Mouse (Mus musculus) kidney, adult 2 months (tissue): ENCODE data around the gene Slc4a1. TPM values are rescaled to one million over a fixed set of nuclear protein-coding genes. Genes with fewer than 3 reads are reported as not detected.

Experiments
- DNase-seq: peaks from one replicate; pipeline ENCODE4 v3.0.0; 2021
- H3K27ac ChIP-seq: fragments of 200-500 bp; 2 replicates; pipeline ENCODE4 v1.5.1; 2012; ENCODE audit warnings: low read depth, low read length, control low read depth, inconsistent platforms; ENCODE audit not compliant: insufficient read depth
- H3K27me3 ChIP-seq: fragments of 200-500 bp; replicated peaks from 2 replicates; pipeline ENCODE4 v1.6.1; 2012; ENCODE audit warnings: mild to moderate bottlenecking, moderate library complexity, low read length, inconsistent platforms; ENCODE audit not compliant: control insufficient read depth, insufficient read depth
- H3K36me3 ChIP-seq: fragments of 200-500 bp; 2 replicates; pipeline ENCODE4 v1.6.1; 2012; ENCODE audit warnings: mild to moderate bottlenecking, moderate library complexity, low read length, inconsistent platforms; ENCODE audit not compliant: control insufficient read depth, insufficient read depth
- H3K4me1 ChIP-seq: fragments of 200-500 bp; 2 replicates; pipeline ENCODE4 v1.6.1; 2011; ENCODE audit warnings: low read length; ENCODE audit not compliant: control insufficient read depth, insufficient read depth
- H3K4me3 ChIP-seq: fragments of 200-500 bp; 2 replicates; pipeline ENCODE4 v1.5.1; 2011; ENCODE audit warnings: mild to moderate bottlenecking, low read depth, low read length, control low read depth; ENCODE audit not compliant: insufficient read depth
- CTCF ChIP-seq: fragments of 200-500 bp; conservative IDR thresholded peaks from 2 replicates; pipeline ENCODE4 v1.5.1; 2011; ENCODE audit warnings: low read depth, mild to moderate bottlenecking, control low read depth, low read length, moderate library complexity, mixed read lengths; ENCODE audit not compliant: insufficient read depth, insufficient read length
- POLR2A ChIP-seq: fragments of 200-500 bp; IDR thresholded peaks from one replicate; pipeline ENCODE4 v1.6.1; 2011; ENCODE audit warnings: low read depth, low read length, control low read depth
- WGBS: fragments of 180-500 bp; shearing (Covaris S2); methylation state at CpG from one replicate; pipeline ENCODE4 v1.1.7; 2018; 5-methylcytosine and 5-hydroxymethylcytosine counted together
- polyA plus RNA-seq: library from polyadenylated mRNA; depleted of rRNA; stranded (reverse); fragments of >200 nt; gene quantifications from 2 replicates; pipeline ENCODE4 v1.2.3, GENCODE M21; 2012

Gene Slc4a1
- polyA plus RNA-seq, 1 experiment: 90.6 TPM

GRCm38 (mm10) chr11:102365699-102366098 lies 304 bp downstream of the Slc4a1 start:
- peaks cover 12% of the 10 kb centered on the region; the same call in 1 of the 2 replicates for H3K4me1 ChIP-seq
- H3K4me3 ChIP-seq: no peak overlapping the region
- H3K36me3 ChIP-seq: no peaks in the 10 kb centered on the region
- DNase-seq: no peak
- no peaks in the 10 kb centered on the region for H3K27me3 ChIP-seq
- WGBS: 73% methylated on average over 4 of the region's 4 CpGs
- TF ChIP-seq POLR2A (no peak), CTCF (no peak)
- no peak overlapping the region for H3K27ac ChIP-seq

DNA sequence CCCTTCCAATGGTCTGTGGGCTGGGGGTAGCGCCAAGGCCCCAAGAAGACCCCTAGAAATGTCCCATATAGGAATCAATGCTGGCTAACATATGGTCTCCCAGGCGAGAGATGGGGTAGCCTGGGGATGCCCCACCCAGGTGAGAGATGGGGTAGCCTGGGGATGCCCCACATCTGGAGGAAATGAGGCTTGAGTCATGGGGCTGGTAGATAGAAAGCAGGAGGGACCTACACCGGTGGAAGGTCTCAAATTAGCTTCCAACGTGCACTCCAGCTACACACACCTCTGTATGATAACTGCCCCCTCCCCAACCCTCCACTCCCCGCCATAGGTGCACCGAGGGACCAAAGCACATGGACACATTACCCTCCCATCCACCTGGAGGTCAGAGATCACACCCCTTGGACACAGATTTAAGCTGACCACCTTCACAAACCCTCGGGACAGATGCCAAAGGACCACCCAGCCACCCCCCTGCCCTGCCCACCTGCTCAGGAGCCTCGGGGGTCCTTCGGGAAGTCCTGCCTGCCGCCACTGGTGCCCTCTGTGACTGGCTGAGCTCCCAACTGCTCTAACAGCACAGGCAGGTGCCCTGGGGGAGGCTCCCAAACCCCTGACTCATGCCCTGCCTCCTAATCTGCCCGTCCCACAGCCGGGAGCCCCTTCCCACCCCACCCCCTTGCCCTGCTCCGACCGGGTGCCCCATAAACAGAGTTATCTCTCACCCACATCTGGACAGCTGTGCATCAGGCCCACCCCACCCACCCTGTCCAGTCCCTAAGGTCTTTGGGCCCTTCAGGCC lies 1.2 kb downstream of the Slc4a1 start:
- Histone ChIP-seq H3K4me3 (no peak overlapping the region), H3K36me3 (no peaks in the 10 kb centered on the region), H3K4me1 (peaks cover 11% of the 10 kb centered on the region; the same call in 1 of the 2 replicates), H3K27ac (no peak overlapping the region), H3K27me3 (no peaks in the 10 kb centered on the region)
- 76% methylated on average over 14 of the region's 14 CpGs for WGBS
- TF ChIP-seq CTCF (no peak), POLR2A (no peak)
- DNase-seq: no peak

DNA sequence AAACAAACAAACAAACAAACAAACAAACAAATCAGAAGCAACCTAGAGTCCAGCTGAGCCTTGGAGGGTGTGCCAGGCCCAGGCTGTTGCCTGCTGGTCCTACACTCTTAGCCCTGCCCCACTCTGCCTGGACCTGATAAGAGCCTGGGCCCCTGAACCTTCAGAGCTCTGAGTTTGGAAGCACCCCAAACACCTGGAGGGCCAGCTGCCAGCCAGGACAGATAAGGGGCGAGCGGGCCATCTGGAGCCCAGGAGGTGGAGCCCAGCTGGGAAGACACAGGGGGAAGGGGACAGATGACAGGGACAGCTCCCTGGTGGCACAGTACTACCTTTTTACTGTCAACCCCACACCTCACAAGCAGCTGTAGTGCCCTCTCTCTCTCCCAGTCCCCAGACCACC lies 2.4 kb downstream of the Slc4a1 start:
- no peaks in the 10 kb centered on the region for H3K36me3 ChIP-seq
- TF ChIP-seq POLR2A (no peak), CTCF (no peak)
- no peak for DNase-seq
- H3K4me1 ChIP-seq: 0 out of 2 replicates have a peak, but pooled peaks cover 2% of the 10 kb centered on the region
- no peaks in the 10 kb centered on the region for H3K27me3 ChIP-seq
- no peak overlapping the region for H3K27ac ChIP-seq
- WGBS: 71% methylated on average over 2 of the region's 2 CpGs
- H3K4me3 ChIP-seq: no peak overlapping the region

GRCm38 (mm10) chr11:102361776-102362495 lies 4.1 kb downstream of the Slc4a1 start:
- no peaks in the 10 kb centered on the region for H3K27me3 ChIP-seq
- TF ChIP-seq POLR2A (no peak), CTCF (no peak)
- no peak overlapping the region for H3K27ac ChIP-seq
- H3K4me1 ChIP-seq: no peaks in the 10 kb centered on the region
- WGBS: 91% methylated on average over 8 of the region's 8 CpGs
- DNase-seq: no peak
- no peaks in the 10 kb centered on the region for H3K36me3 ChIP-seq
- H3K4me3 ChIP-seq: no peak overlapping the region

DNA sequence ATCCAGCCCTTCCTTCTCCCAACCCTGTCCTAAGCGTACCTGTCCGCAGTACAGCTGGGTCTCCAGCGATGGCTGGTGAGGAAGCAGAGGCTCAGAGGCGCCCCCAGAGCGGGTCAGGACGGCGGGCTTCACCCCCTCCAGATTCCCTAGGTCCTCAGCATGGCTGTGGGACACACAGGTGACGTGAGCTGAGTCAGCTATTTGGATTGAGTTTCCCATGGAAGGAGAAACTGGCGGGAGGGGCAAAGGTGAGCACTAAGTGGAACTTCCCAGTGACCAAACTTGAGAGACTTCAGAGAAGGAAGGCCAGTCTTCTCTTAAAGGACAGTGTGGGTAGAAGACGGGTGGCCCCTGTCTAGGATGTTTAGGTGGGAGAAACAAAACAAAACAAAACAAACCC lies 7.6 kb downstream of the Slc4a1 start:
- Histone ChIP-seq H3K27ac (no peak overlapping the region), H3K4me3 (no peak overlapping the region), H3K4me1 (no peaks in the 10 kb centered on the region), H3K27me3 (no peaks in the 10 kb centered on the region), H3K36me3 (no peaks in the 10 kb centered on the region)
- no peak for DNase-seq
- TF ChIP-seq CTCF (no peak), POLR2A (no peak)
- WGBS: 76% methylated on average over 10 of the region's 10 CpGs

GRCm38 (mm10) chr11:102356636-102357350 lies 9.2 kb downstream of the Slc4a1 start:
- 65% methylated on average over 31 of the region's 31 CpGs for WGBS
- peak; percentile 34 for DNase-seq
- no peaks in the 10 kb centered on the region for H3K27me3 ChIP-seq
- H3K27ac ChIP-seq: no peak overlapping the region
- H3K36me3 ChIP-seq: no peaks in the 10 kb centered on the region
- H3K4me3 ChIP-seq: no peak overlapping the region
- TF ChIP-seq CTCF: no peak
- no peak for TF ChIP-seq POLR2A
- H3K4me1 ChIP-seq: no peaks in the 10 kb centered on the region
